Comparison of ENCODE assay signal across 8 mouse cellular contexts in genomic region chr14:55559799-55560201, GRCm38 (mm10). TPM values are rescaled to one million over a fixed set of nuclear protein-coding genes. Genes with fewer than 3 reads are reported as not detected.
DNase-seq lines count a peak whose midpoint lies in the region; ATAC-seq lines count a peak whose summit lies in the region.

Gene Dcaf11, plus strand, starts transcription at chr14:55560006.

- ATAC-seq in hindbrain, embryonic 16.5 days: peak; percentile 76

- H3K27ac ChIP-seq in hindbrain, embryonic 16.5 days (ENCODE audit: low read depth, low read length): peak within 1 kb of the TSS; percentile 98
- peak within 1 kb of the TSS; percentile 96 for H3K27ac ChIP-seq in macrophage

- DNase-seq in T-cell, adult 2 months (ENCODE audit: low spot score): peak; percentile 80
- peak; percentile 90 to 91 for DNase-seq in cerebellum, postnatal 36 days
- DNase-seq in gastrocnemius, adult 18-20 months (ENCODE audit: low spot score): peak; percentile 92
- peak; percentile 82 to 88 for DNase-seq in left cerebral cortex, adult 18-20 months (ENCODE audit: low spot score in 2 of 2)
- peak; percentile 90 for DNase-seq in right cerebral cortex, adult 18-20 months
- DNase-seq in urinary bladder, postnatal 10 days (ENCODE audit: low spot score): peak; percentile 66

- H3K36me3 ChIP-seq in hindbrain, embryonic 16.5 days (ENCODE audit: control insufficient read depth, insufficient read depth, low read length): peaks cover 5% of the 10 kb centered on the region
- H3K36me3 ChIP-seq in macrophage (ENCODE audit: inconsistent target): peaks cover 17% of the 10 kb centered on the region

- H3K4me3 ChIP-seq in hindbrain, embryonic 16.5 days (ENCODE audit: low read length): peak within 1 kb of the TSS; percentile 67
- H3K4me3 ChIP-seq in macrophage (ENCODE audit: inconsistent target): peak within 1 kb of the TSS; percentile 89

- H3K9me3 ChIP-seq in hindbrain, embryonic 16.5 days (ENCODE audit: control insufficient read depth, low read length): no peaks in the 10 kb centered on the region

- peak within 1 kb of the TSS; percentile 87 for H3K4me2 ChIP-seq in hindbrain, embryonic 16.5 days (ENCODE audit: low read length)

- WGBS in hindbrain, embryonic 16.5 days: under 1% methylated on average over 27 of the region's 27 CpGs
- under 1% methylated on average over 26 of the region's 27 CpGs for WGBS in macrophage (ENCODE audit: missing documents)

- H3K79me2 ChIP-seq in macrophage (ENCODE audit: inconsistent target): peaks cover 29% of the 10 kb centered on the region; the same call in 1 of the 2 replicates

- H3K9ac ChIP-seq in hindbrain, embryonic 16.5 days (ENCODE audit: low read depth, low read length): peak within 1 kb of the TSS; percentile 88

- H3K4me1 ChIP-seq in hindbrain, embryonic 16.5 days (ENCODE audit: control insufficient read depth, insufficient read depth, low read depth, low read length): peaks cover 15% of the 10 kb centered on the region

- H3K27me3 ChIP-seq in hindbrain, embryonic 16.5 days (replicated peaks; ENCODE audit: control insufficient read depth, insufficient read depth, low read length): no peaks in the 10 kb centered on the region

RNA-seq across cellular contexts. Expression of gene Dcaf11, which starts in this region (rescaled TPM):
- 100 to 1,000 TPM; 134 to 136 TPM for total RNA-seq in gastrocnemius, adult 18-20 months (2021)
- polyA plus RNA-seq in hindbrain, embryonic 16.5 days (2015; fragmentation: Nextera tagmentation; extraction: Ambion mirVana): 110 and 127 TPM in 2 replicates
- total RNA-seq in left cerebral cortex, adult 18-20 months (2021): 10 to 100 TPM; 83.6 to 86.8 TPM
- 10 to 100 TPM; 20.3 to 90.0 (median 63.4) TPM for total RNA-seq in macrophage (2018; cell fraction: chromatin; rRNA removed)
- total RNA-seq in macrophage (2018; cell fraction: cytosol; rRNA removed): 10 to 100 TPM; 45.2 to 62.3 (median 54.0) TPM
- 10 to 100 TPM; 19.4 to 74.7 (median 52.8) TPM for total RNA-seq in macrophage (2018; cell fraction: nucleus; rRNA removed)
- 44.4 to 59.1 TPM (median 44.6 TPM) in 3 replicates for polyA plus RNA-seq in macrophage (2018)

Comparison
In these comparisons a context has a peak if more than half of its experiments do, and no peak if none do; other contexts are left out.
1. Peak in every context shown above with its lines: DNase-seq, ATAC-seq, H3K4me3 ChIP-seq and H3K27ac ChIP-seq.